Mouse (Mus musculus) monocyte, adult 2 months (primary cell): ENCODE data around the gene Dusp10.

Source experiments
- DNase-seq, 2 experiments: peaks; one replicate each; pipeline ENCODE4 v3.0.0; 2022; ENCODE audit warnings: low spot score in 2 of 2, low read depth in 1 of 2

Gene Dusp10

GRCm38 (mm10) chr1:184053711-184054110, 40.6 kb downstream of the Dusp10 start:
- DNase-seq, result no peak

- DNase-seq, result no peak
Observed at GRCm38 (mm10) chr1:184054176-184054575, 41.1 kb downstream of the Dusp10 start.

DNA sequence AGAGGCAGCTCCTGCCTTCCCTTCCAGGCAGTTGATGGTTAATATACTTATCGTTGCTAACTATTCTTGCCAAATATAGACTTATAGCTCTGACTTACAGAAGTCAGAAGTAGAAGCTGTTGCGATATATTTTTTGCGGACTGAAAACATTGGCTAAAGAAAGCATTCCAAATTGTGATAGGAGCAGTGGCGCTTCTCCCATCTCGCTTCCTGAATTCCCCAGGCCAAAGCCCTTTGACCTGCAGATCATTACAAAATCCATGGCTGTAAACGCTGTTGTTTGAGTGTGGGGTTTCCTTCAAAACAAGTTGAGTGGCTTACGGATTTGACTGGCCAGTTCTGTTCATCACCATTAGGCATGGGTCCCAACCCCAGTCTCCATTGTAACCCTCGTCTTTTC, 45.1 kb downstream of the Dusp10 start:
- DNase-seq, result no peak

GRCm38 (mm10) chr1:184059814-184060213, 46.7 kb downstream of the Dusp10 start:
- no peak for DNase-seq

DNA sequence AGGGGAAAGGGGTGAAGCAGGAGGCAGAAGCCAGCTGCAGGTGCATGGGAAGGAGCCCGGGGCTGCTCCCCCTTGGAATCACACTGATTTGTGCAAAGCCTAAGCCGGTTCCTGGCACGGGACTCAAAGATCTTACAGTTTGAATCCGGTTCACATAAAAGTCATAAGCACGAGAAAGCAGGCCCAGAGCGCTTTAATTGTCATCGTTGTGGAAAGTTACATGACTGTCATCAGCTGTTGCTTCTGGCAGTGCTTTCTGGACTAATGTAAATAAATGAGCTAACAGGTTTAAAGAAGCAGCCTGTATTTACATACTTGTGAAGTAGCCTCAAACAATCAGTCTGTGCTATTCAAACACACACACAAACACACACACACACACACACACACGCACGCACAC, 47.3 kb downstream of the Dusp10 start:
- no peak for DNase-seq

DNA sequence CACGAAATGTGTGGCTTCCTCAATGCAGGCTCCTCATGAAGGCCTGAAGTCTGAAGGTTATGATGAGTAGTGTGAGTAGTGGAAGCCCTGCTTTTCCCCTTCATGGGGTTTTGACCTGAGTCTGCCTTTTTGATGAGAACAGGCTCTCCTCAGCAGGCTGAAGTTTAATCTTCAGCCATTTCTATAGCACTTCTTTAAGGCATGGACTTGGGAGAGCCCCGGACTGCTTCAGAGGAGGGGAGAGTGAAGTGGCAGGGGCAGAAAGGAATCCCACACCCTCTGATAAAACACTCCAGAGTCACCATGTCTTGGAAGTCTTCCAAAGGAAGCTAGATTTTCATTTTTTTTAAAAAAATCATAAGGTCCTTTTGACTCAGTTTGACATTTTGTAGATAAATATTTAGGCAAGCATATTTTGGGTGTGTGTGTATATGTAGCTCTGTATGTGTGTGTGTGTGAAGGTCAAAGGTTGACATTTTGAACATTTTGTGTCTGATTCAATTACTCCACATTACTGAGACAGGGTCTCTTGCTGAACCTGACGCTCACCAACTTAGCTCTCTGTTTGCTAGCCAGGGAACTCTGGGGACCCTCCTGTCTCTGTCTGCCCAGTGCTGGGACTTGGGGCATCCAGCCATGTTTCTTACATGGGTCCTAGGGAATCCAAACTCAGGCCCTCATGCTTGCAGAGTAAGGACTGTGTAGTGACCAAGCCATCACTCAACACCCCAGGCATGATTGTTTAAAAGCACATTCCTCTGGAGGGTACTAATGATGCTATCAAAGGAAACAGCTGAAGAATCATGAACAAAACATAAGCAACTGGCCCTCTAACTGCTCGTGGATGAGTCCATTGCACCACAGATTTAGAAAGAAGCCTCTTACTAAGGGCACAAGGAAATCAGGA, 48.0 kb downstream of the Dusp10 start:
- no peak for DNase-seq

- no peak for DNase-seq
Observed at GRCm38 (mm10) chr1:184061901-184062300, 48.8 kb downstream of the Dusp10 start.

- no peak for DNase-seq
Observed at GRCm38 (mm10) chr1:184064306-184064705, 51.2 kb downstream of the Dusp10 start.

DNA sequence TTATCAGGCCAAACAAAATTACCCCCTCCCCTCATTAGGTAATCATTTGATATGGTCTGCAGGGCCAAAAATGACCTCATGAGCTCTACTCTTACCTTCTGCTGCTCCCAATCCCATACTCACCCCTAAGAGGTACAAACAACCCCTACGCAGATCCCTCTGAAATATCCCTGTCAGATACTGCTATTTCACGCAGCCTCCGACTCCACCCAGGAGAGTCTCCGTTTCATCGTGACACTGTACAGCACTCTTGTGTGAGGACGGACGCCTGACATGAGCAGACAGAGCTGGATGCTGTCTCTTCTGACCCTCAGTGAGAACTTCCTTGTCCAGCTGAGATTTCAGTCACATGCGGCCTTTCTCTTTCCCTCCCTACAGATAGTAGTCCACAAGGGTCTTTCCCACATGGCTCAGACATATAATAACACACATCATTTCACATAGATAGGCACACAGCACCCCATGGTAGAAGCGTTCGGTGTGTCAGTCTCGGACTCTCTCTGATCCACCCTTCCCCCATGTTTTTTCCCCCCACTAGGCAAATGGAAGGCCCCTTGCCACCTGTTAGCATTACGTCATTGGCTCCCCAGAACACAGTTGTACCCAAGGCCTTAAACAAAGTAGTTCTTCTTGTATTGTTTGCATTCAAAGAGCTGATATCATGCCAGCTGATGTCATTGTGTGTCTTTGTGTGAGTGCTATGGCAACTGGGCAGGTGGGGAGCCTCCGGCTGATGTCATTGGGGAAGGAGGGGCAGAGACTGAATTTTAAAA, 52.7 kb downstream of the Dusp10 start:
- no peak for DNase-seq

GRCm38 (mm10) chr1:184066460-184067287, 53.6 kb downstream of the Dusp10 start:
- DNase-seq, result no peak

- DNase-seq, result no peak
Observed at GRCm38 (mm10) chr1:184067704-184068558, 54.8 kb downstream of the Dusp10 start.

GRCm38 (mm10) chr1:184068971-184069370, 55.9 kb downstream of the Dusp10 start:
- no peak for DNase-seq

- no peak for DNase-seq
Observed at GRCm38 (mm10) chr1:184076065-184076464, 63.0 kb downstream of the Dusp10 start.

- no peak for DNase-seq
Observed at GRCm38 (mm10) chr1:184076756-184077155, 63.7 kb downstream of the Dusp10 start.

DNA sequence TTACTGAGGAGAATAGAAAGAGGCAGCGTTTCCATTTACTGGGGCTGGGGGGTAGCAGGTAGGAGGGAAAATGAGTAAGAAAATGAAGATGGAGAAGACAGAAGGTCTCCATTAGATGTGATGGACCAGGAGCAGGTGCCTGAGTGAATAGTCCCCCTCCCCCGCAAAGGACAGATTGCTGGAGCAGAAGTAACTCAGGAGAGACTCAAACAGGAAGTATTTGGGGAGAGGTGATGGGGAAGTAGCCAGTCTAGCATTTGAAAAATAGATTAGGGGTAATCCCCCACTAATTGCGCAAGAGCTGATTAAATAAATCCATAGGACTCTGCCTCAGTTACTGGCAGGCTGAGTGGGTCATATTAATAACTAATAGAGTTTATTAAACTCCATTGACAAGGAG, 66.2 kb downstream of the Dusp10 start:
- no peak for DNase-seq

DNA sequence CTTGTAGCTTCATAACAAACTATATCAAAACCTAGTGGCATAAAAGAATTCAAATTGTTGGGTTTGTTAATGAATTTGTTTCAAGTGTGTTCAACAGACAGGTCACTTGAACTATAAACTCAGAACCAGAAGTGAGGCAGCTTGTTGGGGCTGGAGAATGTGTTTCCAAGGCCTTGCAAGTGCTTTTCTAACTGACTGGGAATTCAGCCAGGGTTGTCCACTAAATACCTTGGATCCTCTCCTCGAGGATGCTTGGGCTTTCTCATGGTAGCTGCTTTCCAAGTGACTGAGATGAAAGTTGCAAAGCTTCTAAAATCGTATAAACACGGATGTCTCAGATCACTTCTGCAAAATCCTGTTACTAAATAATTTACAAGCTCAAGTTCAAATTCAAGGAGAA, 69.6 kb downstream of the Dusp10 start:
- DNase-seq, result no peak

GRCm38 (mm10) chr1:184083166-184083565, 70.1 kb downstream of the Dusp10 start:
- DNase-seq, result no peak

- no peak for DNase-seq
Observed at GRCm38 (mm10) chr1:184084961-184085360, 71.9 kb downstream of the Dusp10 start.

- DNase-seq, result no peak
Observed at GRCm38 (mm10) chr1:184090515-184090914, 77.4 kb downstream of the Dusp10 start.

DNA sequence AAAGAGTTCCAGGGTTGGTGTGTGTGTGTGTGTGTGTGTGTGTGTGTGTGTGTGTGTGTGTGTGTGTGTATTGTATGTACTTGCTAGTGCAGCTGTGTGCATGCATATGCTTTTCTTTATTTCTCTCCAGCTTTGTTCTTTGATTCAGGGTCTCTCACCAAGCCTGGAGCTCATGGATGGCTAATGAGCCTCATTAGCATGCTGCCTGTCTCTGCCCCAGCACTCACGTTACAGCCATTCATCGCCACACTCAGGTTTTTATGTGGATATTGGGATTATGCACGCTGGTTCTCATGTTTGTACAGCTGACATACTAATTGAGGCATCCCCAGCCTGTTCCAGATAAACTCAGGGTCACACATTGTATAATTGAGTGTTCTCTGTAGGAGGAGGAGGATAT, 81.8 kb downstream of the Dusp10 start:
- DNase-seq, result no peak
